Mouse (Mus musculus) testis, adult 2 months (tissue): ENCODE data around the gene 1810062G17Rik. TPM values are rescaled to one million over a fixed set of nuclear protein-coding genes. Genes with fewer than 3 reads are reported as not detected.

Experiments used
- H3K27ac ChIP-seq: fragments of 200-500 bp; 2 replicates; pipeline ENCODE4 v1.5.1; 2012; ENCODE audit warnings: low read depth, low read length; ENCODE audit not compliant: control insufficient read depth, insufficient read depth
- H3K27me3 ChIP-seq: fragments of 200-500 bp; 2 replicates; pipeline ENCODE4 v1.6.1; 2012; ENCODE audit warnings: mild to moderate bottlenecking, low read length, moderate library complexity; ENCODE audit not compliant: control insufficient read depth, insufficient read depth
- H3K36me3 ChIP-seq: fragments of 200-500 bp; 2 replicates; pipeline ENCODE4 v1.6.1; 2012; ENCODE audit warnings: mild to moderate bottlenecking, low read length; ENCODE audit not compliant: control insufficient read depth, insufficient read depth
- H3K4me1 ChIP-seq: fragments of 200-500 bp; 2 replicates; pipeline ENCODE4 v1.6.1; 2012; ENCODE audit warnings: low read length; ENCODE audit not compliant: control insufficient read depth, insufficient read depth
- H3K4me3 ChIP-seq: fragments of 200-500 bp; 2 replicates; pipeline ENCODE4 v1.5.1; 2012; ENCODE audit warnings: low read depth, mild to moderate bottlenecking, low read length, moderate library complexity, mixed read lengths; ENCODE audit not compliant: control insufficient read depth
- CTCF ChIP-seq: fragments of 200-500 bp; IDR thresholded peaks from 2 replicates; pipeline ENCODE4 v1.5.1; 2012; ENCODE audit warnings: low read depth, mild to moderate bottlenecking, inconsistent platforms, low read length, moderate library complexity; ENCODE audit not compliant: control insufficient read depth, insufficient read depth, insufficient replicate concordance
- POLR2A ChIP-seq: fragments of 200-500 bp; IDR thresholded peaks from 2 replicates; pipeline ENCODE4 v1.6.1; 2012; ENCODE audit warnings: low read depth, mild to moderate bottlenecking, inconsistent platforms, low read length, moderate library complexity; ENCODE audit not compliant: control insufficient read depth
- polyA plus RNA-seq: library from polyadenylated mRNA; depleted of rRNA; stranded (reverse); fragments of >200 nt; gene quantifications from 2 replicates; pipeline ENCODE4 v1.2.3, GENCODE M21; 2012

1810062G17Rik gene
- polyA plus RNA-seq, 1 experiment: 0.40 TPM

DNA sequence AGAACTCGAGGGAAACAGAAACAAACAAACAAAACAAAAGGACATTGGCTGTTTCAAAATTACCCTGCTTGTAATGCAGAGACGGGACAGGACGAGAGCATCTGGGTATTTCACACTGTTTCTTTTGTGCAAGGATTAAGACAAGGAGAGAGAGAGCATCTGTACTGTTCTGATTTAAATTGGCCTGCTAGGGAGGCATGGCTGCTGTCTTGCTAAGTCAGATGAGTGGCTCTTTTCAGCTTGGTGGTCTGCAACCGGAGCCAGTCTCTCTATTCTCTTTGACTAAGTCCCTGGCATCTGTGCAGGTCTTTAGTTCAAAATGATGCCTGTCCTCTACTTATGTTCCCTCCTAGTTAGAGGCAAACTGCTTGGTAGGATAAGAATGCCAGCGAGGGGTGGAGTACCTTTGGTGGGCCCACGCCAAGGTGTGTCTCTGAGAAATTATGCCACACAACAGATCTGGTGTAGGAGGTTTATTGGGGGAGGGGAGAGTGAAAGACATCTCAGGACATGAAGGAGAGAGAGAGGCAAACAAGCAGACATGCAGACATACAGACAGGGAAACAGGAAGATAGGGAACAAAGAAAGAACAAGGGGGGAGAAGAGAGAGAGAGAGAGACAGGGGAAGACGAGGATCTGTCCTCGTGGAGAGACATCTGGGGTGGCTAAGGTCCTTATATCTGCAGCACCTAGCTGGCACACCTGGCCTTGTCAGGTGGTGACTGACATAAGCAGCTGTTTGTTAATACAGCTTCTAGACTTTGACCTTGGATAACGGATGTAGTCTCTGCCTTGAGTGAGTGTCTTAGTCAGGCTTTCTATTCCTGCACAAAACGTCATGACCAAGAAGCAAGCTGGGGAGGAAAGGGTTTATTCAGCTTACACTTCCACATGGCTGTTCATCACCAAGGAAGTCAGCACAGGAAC, 30.3 kb downstream of the 1810062G17Rik start:
- Histone ChIP-seq H3K27me3 (no peaks in the 10 kb centered on the region), H3K36me3 (no peaks in the 10 kb centered on the region), H3K4me3 (no peak overlapping the region), H3K27ac (no peak overlapping the region), H3K4me1 (no peaks in the 10 kb centered on the region)
- no peak for TF ChIP-seq POLR2A
- TF ChIP-seq CTCF: no peak

DNA sequence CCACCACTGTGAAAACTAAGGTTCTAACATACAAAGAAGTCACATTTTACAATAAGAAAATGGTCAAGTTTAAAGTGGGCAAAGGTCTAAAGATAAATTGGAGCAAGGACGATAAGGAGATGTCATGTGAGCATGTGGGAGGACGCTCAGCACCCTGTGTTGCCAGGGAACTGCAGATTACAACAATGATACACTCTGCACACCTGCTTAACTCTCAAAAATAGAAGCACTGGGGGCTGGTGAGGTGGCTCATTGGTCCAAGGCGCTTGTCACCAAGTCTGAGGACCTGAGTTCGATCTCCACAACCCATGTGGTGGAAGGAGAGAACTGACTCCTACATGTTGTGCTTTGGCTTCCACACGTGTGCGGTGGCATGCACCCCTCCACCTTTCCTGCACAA, 35.8 kb downstream of the 1810062G17Rik start:
- Histone ChIP-seq H3K4me3 (no peak overlapping the region), H3K27me3 (no peaks in the 10 kb centered on the region), H3K36me3 (no peaks in the 10 kb centered on the region), H3K4me1 (no peaks in the 10 kb centered on the region), H3K27ac (no peak overlapping the region)
- TF ChIP-seq POLR2A: no peak
- TF ChIP-seq CTCF: no peak

DNA sequence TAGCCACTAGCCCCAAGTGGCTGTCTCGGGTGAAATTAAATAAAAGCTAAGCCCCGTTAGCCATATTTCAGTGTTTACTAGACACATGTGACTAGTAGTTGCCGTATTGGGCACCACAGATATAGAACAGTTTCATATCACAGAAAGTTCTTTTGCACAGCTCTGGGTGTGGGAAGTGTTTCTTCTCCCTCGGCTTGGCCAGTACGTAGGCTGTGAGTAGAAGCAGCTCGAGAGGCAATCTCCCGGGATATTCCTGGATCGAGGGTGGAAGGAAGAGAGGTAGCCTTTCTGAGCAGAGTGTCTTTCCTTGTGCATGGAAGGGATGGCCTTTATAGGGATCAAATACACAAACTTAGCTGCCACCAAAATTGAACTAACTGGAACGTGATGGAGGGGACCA, 40.5 kb downstream of the 1810062G17Rik start:
- no peaks in the 10 kb centered on the region for H3K36me3 ChIP-seq
- no peak overlapping the region for H3K27ac ChIP-seq
- no peak for TF ChIP-seq CTCF
- TF ChIP-seq POLR2A: no peak
- H3K4me3 ChIP-seq: no peak overlapping the region
- no peaks in the 10 kb centered on the region; the same call in 1 of the 2 replicates for H3K4me1 ChIP-seq
- no peaks in the 10 kb centered on the region for H3K27me3 ChIP-seq

DNA sequence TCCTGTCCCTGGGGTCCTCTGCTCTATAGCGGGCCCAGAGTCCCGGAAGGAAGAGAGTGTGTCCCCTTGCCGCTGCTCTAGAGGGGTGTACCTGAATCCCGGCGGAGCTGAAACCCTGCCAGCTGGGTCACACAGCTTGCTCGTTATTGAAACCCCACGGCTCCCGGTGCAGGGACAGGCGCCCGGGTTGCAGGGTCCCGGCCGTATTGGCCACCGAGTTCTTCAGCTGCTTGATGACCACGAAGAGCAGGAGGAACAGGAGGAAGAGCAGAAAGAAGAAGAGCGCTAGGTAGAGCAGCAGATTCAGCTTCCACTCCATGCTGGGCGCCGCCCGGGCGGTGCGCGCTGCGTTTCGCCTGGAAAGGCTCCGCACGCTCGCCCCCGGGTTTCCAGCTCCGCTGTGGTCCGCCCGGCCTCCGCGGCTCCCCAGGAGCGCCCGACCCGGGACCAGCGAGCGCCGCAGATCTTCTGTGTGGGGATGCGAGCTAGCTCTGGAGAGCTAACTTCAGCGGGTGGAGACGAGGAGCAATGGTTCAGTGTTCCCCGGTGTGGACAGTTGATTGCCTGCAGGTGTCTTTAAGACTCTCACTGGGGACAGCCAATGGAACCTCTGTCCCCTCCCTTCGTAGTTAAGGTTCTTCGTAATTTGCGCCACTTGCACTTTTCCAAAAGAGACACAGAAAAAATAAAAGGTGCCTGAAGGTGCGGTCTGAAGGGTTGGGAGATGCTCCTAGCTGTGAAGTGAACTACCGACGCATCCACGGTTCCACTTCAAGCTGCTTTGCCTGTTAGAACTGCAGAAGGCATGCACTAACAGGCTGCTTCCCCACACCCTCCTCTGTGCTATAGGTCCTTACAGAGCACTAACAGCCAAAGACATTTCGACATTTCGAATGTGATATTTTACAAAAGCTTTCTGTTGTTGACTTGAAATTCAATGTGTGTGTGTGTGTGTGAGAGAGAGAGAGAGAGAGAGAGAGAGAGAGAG, 45.6 kb downstream of the 1810062G17Rik start, which contains the start of gene Gm11549:
Gene Gm11549 (minus strand): TSS at position 741 of the 988 bp plus-strand sequence.
- no peak within 1 kb of the TSS for H3K27ac ChIP-seq

DNA sequence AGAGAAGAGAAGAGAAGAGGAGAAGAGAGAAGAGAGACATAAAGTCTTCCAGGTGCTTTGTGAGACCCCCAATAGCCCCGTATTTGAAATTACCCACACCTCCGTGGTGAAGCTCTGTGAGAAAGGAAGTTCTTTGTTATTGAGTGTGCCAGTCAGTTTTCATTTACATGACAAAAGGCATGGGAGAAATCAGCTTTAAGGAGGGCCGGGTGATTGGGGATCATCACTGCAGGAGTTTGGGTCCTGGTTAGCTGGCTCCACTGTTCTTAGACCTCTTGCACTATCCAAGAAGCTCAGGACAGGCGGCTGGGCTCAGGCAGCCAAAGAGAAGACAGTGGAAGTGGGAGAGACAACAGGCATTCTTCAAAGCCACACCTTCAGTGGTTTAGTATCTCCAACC, 46.4 kb downstream of the 1810062G17Rik start:
- Histone ChIP-seq H3K36me3 (no peaks in the 10 kb centered on the region), H3K4me3 (no peak overlapping the region), H3K4me1 (no peaks in the 10 kb centered on the region; the same call in 1 of the 2 replicates), H3K27me3 (no peaks in the 10 kb centered on the region), H3K27ac (no peak overlapping the region)
- no peak for TF ChIP-seq CTCF
- TF ChIP-seq POLR2A: no peak

More for the DNA sequence above, 45.6 kb downstream of the 1810062G17Rik start, which contains the start of gene Gm11549:
- TF ChIP-seq POLR2A: no peak
- no peak for TF ChIP-seq CTCF
- Histone ChIP-seq H3K4me3 (peak within 1 kb of the TSS; percentile 10; the same call in 1 of the 2 replicates), H3K36me3 (no peaks in the 10 kb centered on the region), H3K27me3 (no peaks in the 10 kb centered on the region), H3K4me1 (no peaks in the 10 kb centered on the region; the same call in 1 of the 2 replicates)

DNA sequence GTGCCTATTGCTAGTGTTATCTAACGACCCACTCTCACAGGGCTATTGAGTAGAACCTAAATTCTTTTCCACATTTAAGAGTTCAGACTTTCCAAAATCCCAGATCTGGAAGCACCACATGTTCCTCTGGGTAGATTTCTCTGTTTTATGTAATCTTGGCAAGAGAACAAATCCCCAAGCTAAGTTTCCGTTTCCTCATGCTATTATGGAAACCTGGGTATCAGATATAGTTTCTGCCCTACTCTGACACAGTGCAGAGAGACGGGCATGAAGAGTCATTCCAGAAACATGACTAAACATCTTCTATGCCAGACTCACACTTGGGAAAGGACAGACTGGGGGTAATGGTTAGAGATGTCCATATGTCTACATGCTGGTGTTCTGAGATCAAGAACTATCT, 48.7 kb downstream of the 1810062G17Rik start:
- H3K27me3 ChIP-seq: no peaks in the 10 kb centered on the region
- H3K27ac ChIP-seq: no peak overlapping the region
- no peak overlapping the region for H3K4me3 ChIP-seq
- no peaks in the 10 kb centered on the region; the same call in 1 of the 2 replicates for H3K4me1 ChIP-seq
- TF ChIP-seq POLR2A (no peak), CTCF (no peak)
- H3K36me3 ChIP-seq: no peaks in the 10 kb centered on the region
